Mouse (Mus musculus): Measurements from ENCODE around the gene Kmt5c. TPM values are rescaled to one million over a fixed set of nuclear protein-coding genes. Genes with fewer than 3 reads are reported as not detected.
A peak's percentile ranks its signal among the peaks of the same experiment; 100 is the strongest.
"Not testable (repeated sequence)": the region's sequence is repeated elsewhere in the genome, so short reads cannot be mapped to it uniquely, and the experiment has no call there.

Kmt5c gene
- polyA plus RNA-seq, 1 experiment from 2014 or later: 63.7 TPM

GRCm38 (mm10) chr7:4777851-4778637 is 38.1 kb downstream of the Kmt5c start:
- no peak for ATAC-seq
- Histone ChIP-seq H3K4me3 (replicated peaks) (no peak overlapping the region), H3K9ac (no peak overlapping the region), H3K4me2 (replicated peaks) (peak overlapping the region; percentile 63; the same call in 1 of the 2 replicates), H3K27ac (no peak overlapping the region), H3K9me3 (no peaks in the 10 kb centered on the region), H3K4me1 (replicated peaks) (peaks cover 20% of the 10 kb centered on the region), H3K27me3 (replicated peaks) (peaks cover 40% of the 10 kb centered on the region), H3K36me3 (no peaks in the 10 kb centered on the region)
- WGBS: 7% methylated on average over 19 of the region's 20 CpGs

GRCm38 (mm10) chr7:4779921-4780320 is 40.0 kb downstream of the Kmt5c start:
- WGBS: 39% methylated on average over 5 of the region's 5 CpGs
- H3K9me3 ChIP-seq: no peaks in the 10 kb centered on the region
- H3K36me3 ChIP-seq: no peaks in the 10 kb centered on the region
- no peak overlapping the region for H3K4me2 ChIP-seq (replicated peaks)
- H3K9ac ChIP-seq: peak overlapping the region; percentile 13; the same call in 1 of the 2 replicates
- no peak overlapping the region for H3K4me3 ChIP-seq (replicated peaks)
- ATAC-seq: no peak
- peaks cover 40% of the 10 kb centered on the region for H3K27me3 ChIP-seq (replicated peaks)
- H3K27ac ChIP-seq: no peak overlapping the region
- peaks cover 20% of the 10 kb centered on the region for H3K4me1 ChIP-seq (replicated peaks)

- ATAC-seq: no peak
- WGBS: 42% methylated on average over 3 of the region's 3 CpGs
- H3K27me3 ChIP-seq (replicated peaks): peaks cover 20% of the 10 kb centered on the region
These were observed 42.2 kb downstream of the Kmt5c start for GRCm38 (mm10) chr7:4782130-4782529.

GRCm38 (mm10) chr7:4782759-4783158 is 42.8 kb downstream of the Kmt5c start, which contains the start of the genes Il11 and Tmem190:
TSS of gene Il11 (minus strand) at chr7:4782859.
TSS of gene Tmem190 (plus strand) at chr7:4782937.
- Histone ChIP-seq H3K4me2 (replicated peaks) (no peak within 1 kb of the TSS), H3K4me3 (replicated peaks) (no peak within 1 kb of the TSS), H3K27me3 (replicated peaks) (peaks cover 13% of the 10 kb centered on the region), H3K27ac (no peak within 1 kb of the TSS), H3K36me3 (no peaks in the 10 kb centered on the region), H3K9ac (no peak within 1 kb of the TSS), H3K9me3 (no peaks in the 10 kb centered on the region), H3K4me1 (replicated peaks) (0 out of 2 replicates have a peak, but pooled peaks cover 10% of the 10 kb centered on the region)
- 83% methylated on average over 2 of the region's 2 CpGs for WGBS
- ATAC-seq: no peak

More at GRCm38 (mm10) chr7:4782130-4782529, 42.2 kb downstream of the Kmt5c start:
- no peak overlapping the region for H3K4me3 ChIP-seq (replicated peaks)
- H3K9ac ChIP-seq: no peak overlapping the region
- H3K36me3 ChIP-seq: no peaks in the 10 kb centered on the region
- no peak overlapping the region for H3K27ac ChIP-seq
- H3K9me3 ChIP-seq: no peaks in the 10 kb centered on the region
- H3K4me1 ChIP-seq (replicated peaks): peaks cover 14% of the 10 kb centered on the region
- no peak overlapping the region for H3K4me2 ChIP-seq (replicated peaks)

- Histone ChIP-seq H3K27ac (no peak overlapping the region), H3K36me3 (no peaks in the 10 kb centered on the region), H3K4me1 (replicated peaks) (peaks cover 13% of the 10 kb centered on the region; the same call in 1 of the 2 replicates), H3K9ac (no peak overlapping the region), H3K4me3 (replicated peaks) (no peak overlapping the region), H3K27me3 (replicated peaks) (peaks cover 3% of the 10 kb centered on the region), H3K9me3 (no peaks in the 10 kb centered on the region), H3K4me2 (replicated peaks) (no peak overlapping the region)
- 78% methylated on average over 14 of the region's 14 CpGs for WGBS
- no peak for ATAC-seq
These were observed 43.9 kb downstream of the Kmt5c start for GRCm38 (mm10) chr7:4783667-4784268.

GRCm38 (mm10) chr7:4788499-4789435 is 48.9 kb downstream of the Kmt5c start:
- Histone ChIP-seq H3K36me3 (no peaks in the 10 kb centered on the region), H3K9ac (peak overlapping the region; percentile 78), H3K27me3 (replicated peaks) (no peaks in the 10 kb centered on the region), H3K9me3 (no peaks in the 10 kb centered on the region), H3K4me1 (replicated peaks) (peaks cover 4% of the 10 kb centered on the region), H3K4me3 (replicated peaks) (peak overlapping the region; percentile 65), H3K27ac (peak overlapping the region; percentile 85), H3K4me2 (replicated peaks) (peak overlapping the region; percentile 93)
- WGBS: 2% methylated on average over 64 of the region's 64 CpGs
- ATAC-seq: peak; percentile 65

GRCm38 (mm10) chr7:4789436-4789935 is 49.6 kb downstream of the Kmt5c start, which contains the start of gene Tmem238:
TSS of gene Tmem238 (minus strand) at chr7:4789656.
- Histone ChIP-seq H3K4me1 (replicated peaks) (peaks cover 11% of the 10 kb centered on the region), H3K27ac (peak within 1 kb of the TSS; percentile 85), H3K4me2 (replicated peaks) (peak within 1 kb of the TSS; percentile 93), H3K36me3 (peaks cover 2% of the 10 kb centered on the region; the same call in 1 of the 2 replicates), H3K9me3 (no peaks in the 10 kb centered on the region), H3K9ac (peak within 1 kb of the TSS; percentile 78), H3K4me3 (replicated peaks) (peak within 1 kb of the TSS; percentile 65), H3K27me3 (replicated peaks) (no peaks in the 10 kb centered on the region)
- peak; percentile 80 for ATAC-seq
- 8% methylated on average over 40 of the region's 40 CpGs for WGBS

- Histone ChIP-seq H3K4me1 (replicated peaks) (peaks cover 17% of the 10 kb centered on the region), H3K4me2 (replicated peaks) (peak within 1 kb of the TSS; percentile 80), H3K9me3 (no peaks in the 10 kb centered on the region), H3K4me3 (replicated peaks) (peak within 1 kb of the TSS; percentile 83), H3K9ac (peak within 1 kb of the TSS; percentile 91), H3K36me3 (peaks cover 12% of the 10 kb centered on the region), H3K27me3 (replicated peaks) (no peaks in the 10 kb centered on the region), H3K27ac (peak within 1 kb of the TSS; percentile 89)
- peak; percentile 85 for ATAC-seq
- under 1% methylated on average over 54 of the region's 54 CpGs for WGBS
These were observed 52.6 kb downstream of the Kmt5c start, which contains the start of gene Rpl28 for GRCm38 (mm10) chr7:4792278-4793212. TSS of gene Rpl28 (plus strand) at chr7:4792874.

- H3K4me2 ChIP-seq (replicated peaks): peak overlapping the region; percentile 80
- peak overlapping the region; percentile 89 for H3K27ac ChIP-seq
- H3K9ac ChIP-seq: peak overlapping the region; percentile 91
- H3K4me1 ChIP-seq (replicated peaks): peaks cover 16% of the 10 kb centered on the region
- ATAC-seq; H3K27me3 ChIP-seq (replicated peaks); H3K9me3 ChIP-seq: not testable (repeated sequence)
- H3K4me3 ChIP-seq (replicated peaks): peak overlapping the region; percentile 83
- under 1% methylated on average over 31 of the region's 31 CpGs for WGBS
- peaks cover 15% of the 10 kb centered on the region for H3K36me3 ChIP-seq
These were observed 53.3 kb downstream of the Kmt5c start for GRCm38 (mm10) chr7:4793248-4793647.

GRCm38 (mm10) chr7:4793674-4794073 is 53.8 kb downstream of the Kmt5c start:
- Histone ChIP-seq H3K9ac (peak overlapping the region; percentile 91), H3K4me3 (replicated peaks) (peak overlapping the region; percentile 83), H3K27ac (peak overlapping the region; percentile 89), H3K36me3 (peaks cover 15% of the 10 kb centered on the region), H3K27me3 (replicated peaks) (no peaks in the 10 kb centered on the region), H3K4me1 (replicated peaks) (peaks cover 14% of the 10 kb centered on the region), H3K9me3 (no peaks in the 10 kb centered on the region), H3K4me2 (replicated peaks) (peak overlapping the region; percentile 80)
- WGBS: 33% methylated on average over 4 of the region's 4 CpGs
- no peak for ATAC-seq
